Mouse (Mus musculus) ES-Bruce4 (cell line): Measurements from ENCODE around the gene Specc1l.

Experiments used
- CTCF ChIP-seq: IDR thresholded peaks from one replicate; pipeline ENCODE4 v1.8.1; 2011; ENCODE audit warnings: low read depth, low read length
- EP300 ChIP-seq: IDR thresholded peaks from 2 replicates; pipeline ENCODE4 v1.6.1; 2011; ENCODE audit warnings: low read depth, low read length; ENCODE audit not compliant: insufficient read depth
- POLR2A ChIP-seq: IDR thresholded peaks from one replicate; pipeline ENCODE4 v1.8.1; 2011; ENCODE audit warnings: low read length; ENCODE audit not compliant: insufficient read depth

- TF ChIP-seq POLR2A: no peak
- no peak for TF ChIP-seq EP300
- TF ChIP-seq CTCF: no peak
Measured at GRCm38 (mm10) chr10:75299785-75300418, 88.0 kb downstream of the Specc1l start.
